Comparison of ENCODE assay signal across 8 mouse cellular contexts in the genomic region with DNA sequence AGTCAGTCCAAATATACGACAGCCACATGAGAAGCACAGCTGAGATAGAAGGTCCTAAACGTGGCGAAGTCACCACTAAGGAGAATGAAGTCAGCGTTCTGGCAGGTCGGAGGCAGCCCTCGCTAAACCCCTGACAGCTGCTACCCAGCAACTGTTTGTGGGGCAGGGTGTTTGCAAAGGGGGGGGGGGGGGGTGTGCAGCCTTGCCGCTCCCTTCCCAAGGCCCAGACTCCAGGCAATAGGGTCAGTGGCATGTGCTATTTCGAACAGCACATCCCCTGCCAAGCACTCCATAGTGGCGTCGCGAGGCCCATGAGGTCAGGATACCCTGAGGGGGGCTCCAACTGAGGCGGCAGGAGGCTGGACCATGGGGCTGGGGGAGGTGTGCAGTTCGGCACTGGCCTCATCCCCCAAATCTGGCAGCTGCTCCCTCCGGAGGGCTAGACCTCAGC. TPM values are rescaled to one million over a fixed set of nuclear protein-coding genes. Genes with fewer than 3 reads are reported as not detected.
DNase-seq lines count a peak whose midpoint lies in the region; ATAC-seq and TF ChIP-seq lines count a peak whose summit lies in the region.

No protein-coding gene starts in this region.

- H3K4me3 ChIP-seq in gastrocnemius, adult 2 months = peak overlapping the region; percentile 95
- peak overlapping the region; percentile 48 for H3K4me3 ChIP-seq in forebrain, embryonic 14.5 days (ENCODE audit: low read depth, low read length)
- H3K4me3 ChIP-seq in limb, embryonic 12.5 days (replicated peaks) = peak overlapping the region; percentile 62
- peak overlapping the region; percentile 60 for H3K4me3 ChIP-seq in stomach, embryonic 14.5 days (ENCODE audit: low read depth, low read length)

- peak overlapping the region; percentile 95 for H3K4me2 ChIP-seq in forebrain, embryonic 14.5 days (ENCODE audit: low read length)
- H3K4me2 ChIP-seq in limb, embryonic 12.5 days = peak overlapping the region; percentile 95
- H3K4me2 ChIP-seq in stomach, embryonic 14.5 days (replicated peaks; ENCODE audit: low read depth, low read length) = peak overlapping the region; percentile 88

- no peak for TF ChIP-seq CTCF in gastrocnemius, adult 2 months (IDR thresholded peaks at IDR 0.05)

- no peaks in the 10 kb centered on the region for H3K36me3 ChIP-seq in forebrain, embryonic 14.5 days (ENCODE audit: control insufficient read depth, insufficient read depth, low read length)
- peaks cover 9% of the 10 kb centered on the region for H3K36me3 ChIP-seq in limb, embryonic 12.5 days
- no peaks in the 10 kb centered on the region for H3K36me3 ChIP-seq in stomach, embryonic 14.5 days (ENCODE audit: control insufficient read depth, insufficient read depth, low read length)

- intact Hi-C loops in gastrocnemius, adult 2 months (cut with DNase I) = loop anchor here (1.0 kb wide), 1 partner anchor 14 kb away; the partner anchor contains the start of gene Prpf19
- intact Hi-C loops in gastrocnemius, postnatal 36 days (cut with DNase I) = loop anchor here (2.0 kb wide), 2 partner anchors 14 to 72 kb away; partner anchors contain the start of gene Prpf19
- intact Hi-C loops in left cerebral cortex, postnatal 14 days (cut with DNase I) = loop anchor here (1.0 kb wide), 1 partner anchor 11 kb away; no protein-coding TSS in a partner anchor

- WGBS in forebrain, embryonic 14.5 days = under 1% methylated on average over 14 of the region's 14 CpGs
- WGBS in limb, embryonic 12.5 days = 4% methylated on average over 14 of the region's 14 CpGs
- 2% methylated on average over 14 of the region's 14 CpGs for WGBS in stomach, embryonic 14.5 days

- DNase-seq in gastrocnemius, adult 2 months = peak; percentile 81
- no peak for DNase-seq in gastrocnemius, postnatal 36 days
- peak; percentile 38 for DNase-seq in CD4-positive helper T cell, adult 2 months (ENCODE audit: low read depth, low spot score)
- DNase-seq in forebrain, embryonic 14.5 days (ENCODE audit: low spot score) = no peak
- DNase-seq in frontal cortex, adult 2 months (ENCODE audit: extremely low spot score in 1 of 2, low spot score in 1 of 2) = no peak
- DNase-seq in left cerebral cortex, postnatal 14 days (ENCODE audit: low spot score in 2 of 2) = no peak

- H3K9me3 ChIP-seq in forebrain, embryonic 14.5 days (replicated peaks; ENCODE audit: control insufficient read depth, low read length) = peaks cover 5% of the 10 kb centered on the region; the same call in 1 of the 2 replicates
- H3K9me3 ChIP-seq in limb, embryonic 12.5 days = peaks cover 5% of the 10 kb centered on the region; the same call in 1 of the 2 replicates
- peaks cover 12% of the 10 kb centered on the region; the same call in 1 of the 2 replicates for H3K9me3 ChIP-seq in stomach, embryonic 14.5 days (ENCODE audit: control insufficient read depth, low read depth, low read length)

- H3K9ac ChIP-seq in forebrain, embryonic 14.5 days (ENCODE audit: low read length) = peak overlapping the region; percentile 80
- peak overlapping the region; percentile 66 for H3K9ac ChIP-seq in limb, embryonic 12.5 days (replicated peaks)
- H3K9ac ChIP-seq in stomach, embryonic 14.5 days (replicated peaks; ENCODE audit: low read depth, low read length) = peak overlapping the region; percentile 63

- H3K27ac ChIP-seq in gastrocnemius, adult 2 months = peak overlapping the region; percentile 96
- H3K27ac ChIP-seq in forebrain, embryonic 14.5 days (ENCODE audit: low read depth, low read length) = peak overlapping the region; percentile 97
- peak overlapping the region; percentile 97 for H3K27ac ChIP-seq in limb, embryonic 12.5 days
- peak overlapping the region; percentile 93 for H3K27ac ChIP-seq in stomach, embryonic 14.5 days (ENCODE audit: low read length)

- H3K27me3 ChIP-seq in forebrain, embryonic 14.5 days (replicated peaks; ENCODE audit: control insufficient read depth, insufficient read depth, low read length) = no peaks in the 10 kb centered on the region
- H3K27me3 ChIP-seq in limb, embryonic 12.5 days = no peaks in the 10 kb centered on the region
- H3K27me3 ChIP-seq in stomach, embryonic 14.5 days (ENCODE audit: control insufficient read depth, insufficient read depth, low read length) = no peaks in the 10 kb centered on the region

- peaks cover 14% of the 10 kb centered on the region for H3K4me1 ChIP-seq in forebrain, embryonic 14.5 days (ENCODE audit: control insufficient read depth, insufficient read depth, low read length)
- peaks cover 16% of the 10 kb centered on the region for H3K4me1 ChIP-seq in limb, embryonic 12.5 days (replicated peaks)
- peaks cover 15% of the 10 kb centered on the region for H3K4me1 ChIP-seq in stomach, embryonic 14.5 days (ENCODE audit: control insufficient read depth, insufficient read depth, low read length)

- no peak for ATAC-seq in forebrain, embryonic 14.5 days
- peak; percentile 78 for ATAC-seq in limb, embryonic 12.5 days (ENCODE audit: insufficient number of reproducible peaks, insufficient read depth, low FRiP score, low TSS enrichment, low read depth)
- ATAC-seq in stomach, embryonic 14.5 days (ENCODE audit: insufficient number of reproducible peaks, insufficient read depth, low FRiP score, low read depth) = 0 out of 2 replicates have a peak, but pooled peaks have one; percentile 5

RNA-seq across cellular contexts. Expression of gene Tmem109, which starts 0.8 kb away (rescaled TPM):
- total RNA-seq in gastrocnemius, adult 2 months (2021) = 100 to 1,000 TPM; 227 to 255 TPM
- total RNA-seq in gastrocnemius, postnatal 36 days (2021) = 100 to 1,000 TPM; 218 to 234 TPM
- 42.7 and 47.7 TPM in 2 replicates for polyA plus RNA-seq in forebrain, embryonic 14.5 days (2014; fragmentation: Nextera tagmentation; extraction: Ambion mirVana)
- polyA plus RNA-seq in limb, embryonic 12.5 days (2016; fragmentation: Nextera tagmentation; extraction: Ambion mirVana) = 68.7 and 73.7 TPM in 2 replicates
- 132 and 137 TPM in 2 replicates for polyA plus RNA-seq in stomach, embryonic 14.5 days (2014; fragmentation: Nextera tagmentation; extraction: Ambion mirVana)
- polyA plus RNA-seq in frontal cortex, adult 2 months (2012; rRNA removed) = 49.2 and 50.2 TPM in 2 replicates
- 10 to 100 TPM; 41.0 to 48.8 TPM for total RNA-seq in left cerebral cortex, postnatal 14 days (2021)

RNA-seq across cellular contexts. Expression of gene Tmem132a, which starts 11.3 kb away (rescaled TPM):
- 1 to 10 TPM; 2.8 to 7.2 TPM for total RNA-seq in gastrocnemius, adult 2 months (2021)
- total RNA-seq in gastrocnemius, postnatal 36 days (2021) = 1 to 10 TPM; 5.3 to 6.0 TPM
- 106 and 149 TPM in 2 replicates for polyA plus RNA-seq in forebrain, embryonic 14.5 days (2014; fragmentation: Nextera tagmentation; extraction: Ambion mirVana)
- 137 and 142 TPM in 2 replicates for polyA plus RNA-seq in limb, embryonic 12.5 days (2016; fragmentation: Nextera tagmentation; extraction: Ambion mirVana)
- 59.3 and 63.2 TPM in 2 replicates for polyA plus RNA-seq in stomach, embryonic 14.5 days (2014; fragmentation: Nextera tagmentation; extraction: Ambion mirVana)
- polyA plus RNA-seq in frontal cortex, adult 2 months (2012; rRNA removed) = 132 and 133 TPM in 2 replicates
- 100 to 1,000 TPM; 344 to 360 TPM for total RNA-seq in left cerebral cortex, postnatal 14 days (2021)

RNA-seq across cellular contexts. Expression of gene Prpf19, which starts 14.0 kb away (rescaled TPM):
- total RNA-seq in gastrocnemius, adult 2 months (2021) = 100 to 1,000 TPM; 150 to 184 TPM
- 100 to 1,000 TPM; 140 to 166 TPM for total RNA-seq in gastrocnemius, postnatal 36 days (2021)
- polyA plus RNA-seq in forebrain, embryonic 14.5 days (2014; fragmentation: Nextera tagmentation; extraction: Ambion mirVana) = 44.2 and 45.5 TPM in 2 replicates
- polyA plus RNA-seq in limb, embryonic 12.5 days (2016; fragmentation: Nextera tagmentation; extraction: Ambion mirVana) = 44.9 and 50.3 TPM in 2 replicates
- 47.9 and 49.9 TPM in 2 replicates for polyA plus RNA-seq in stomach, embryonic 14.5 days (2014; fragmentation: Nextera tagmentation; extraction: Ambion mirVana)
- 187 and 207 TPM in 2 replicates for polyA plus RNA-seq in frontal cortex, adult 2 months (2012; rRNA removed)
- total RNA-seq in left cerebral cortex, postnatal 14 days (2021) = 100 to 1,000 TPM; 185 to 190 TPM

RNA-seq across cellular contexts. Expression of gene Zp1, which starts 39.4 kb away (rescaled TPM):
- total RNA-seq in gastrocnemius, adult 2 months (2021) = not detected
- total RNA-seq in gastrocnemius, postnatal 36 days (2021) = not detected
- polyA plus RNA-seq in forebrain, embryonic 14.5 days (2014; fragmentation: Nextera tagmentation; extraction: Ambion mirVana) = 0.99 TPM in 1 of 2 replicates, not detected in the other
- polyA plus RNA-seq in limb, embryonic 12.5 days (2016; fragmentation: Nextera tagmentation; extraction: Ambion mirVana) = not detected in 2 replicates
- not detected in 2 replicates for polyA plus RNA-seq in stomach, embryonic 14.5 days (2014; fragmentation: Nextera tagmentation; extraction: Ambion mirVana)
- polyA plus RNA-seq in frontal cortex, adult 2 months (2012; rRNA removed) = 0.06 TPM in 1 of 2 replicates, not detected in the other
- total RNA-seq in left cerebral cortex, postnatal 14 days (2021) = not detected

RNA-seq across cellular contexts. Expression of gene Slc15a3, which starts 41.5 kb away (rescaled TPM):
- under 1 TPM; 0.31 to 0.53 TPM for total RNA-seq in gastrocnemius, adult 2 months (2021)
- total RNA-seq in gastrocnemius, postnatal 36 days (2021) = under 1 TPM; 0.42 to 0.43 TPM
- polyA plus RNA-seq in forebrain, embryonic 14.5 days (2014; fragmentation: Nextera tagmentation; extraction: Ambion mirVana) = 0.34 and 0.49 TPM in 2 replicates
- polyA plus RNA-seq in limb, embryonic 12.5 days (2016; fragmentation: Nextera tagmentation; extraction: Ambion mirVana) = 0.23 and 0.44 TPM in 2 replicates
- polyA plus RNA-seq in stomach, embryonic 14.5 days (2014; fragmentation: Nextera tagmentation; extraction: Ambion mirVana) = 0.45 and 0.52 TPM in 2 replicates
- polyA plus RNA-seq in frontal cortex, adult 2 months (2012; rRNA removed) = 1.7 and 2.2 TPM in 2 replicates
- total RNA-seq in left cerebral cortex, postnatal 14 days (2021) = 1 to 10 TPM; 1.4 to 1.5 TPM

Comparison
In these comparisons a context has a peak if more than half of its experiments do, and no peak if none do; other contexts are left out.
1. DNase-seq: peak in gastrocnemius, adult 2 months (single experiment) and CD4-positive helper T cell, adult 2 months (single experiment); none in gastrocnemius, postnatal 36 days (0 of 2), forebrain, embryonic 14.5 days (single experiment), frontal cortex, adult 2 months (0 of 2) and left cerebral cortex, postnatal 14 days (0 of 2).
2. Peak in every context shown above with its lines, with median percentiles within 50 percentile points of each other: H3K27ac ChIP-seq, H3K4me3 ChIP-seq, H3K4me2 ChIP-seq and H3K9ac ChIP-seq.